Mouse (Mus musculus) kidney, adult 2 months (tissue): ENCODE results near the gene Nccrp1. TPM values are rescaled to one million over a fixed set of nuclear protein-coding genes. Genes with fewer than 3 reads are reported as not detected.
A peak's percentile ranks its signal among the peaks of the same experiment; 100 is the strongest.
"Not testable (repeated sequence)": the region's sequence is repeated elsewhere in the genome, so short reads cannot be mapped to it uniquely, and the experiment has no call there.

Source experiments
- DNase-seq: peaks from one replicate; pipeline ENCODE4 v3.0.0; 2021
- H3K27ac ChIP-seq: fragments of 200-500 bp; 2 replicates; pipeline ENCODE4 v1.5.1; 2012; ENCODE audit warnings: low read depth, low read length, control low read depth, inconsistent platforms; ENCODE audit not compliant: insufficient read depth
- H3K27me3 ChIP-seq: fragments of 200-500 bp; replicated peaks from 2 replicates; pipeline ENCODE4 v1.6.1; 2012; ENCODE audit warnings: mild to moderate bottlenecking, moderate library complexity, low read length, inconsistent platforms; ENCODE audit not compliant: control insufficient read depth, insufficient read depth
- H3K36me3 ChIP-seq: fragments of 200-500 bp; 2 replicates; pipeline ENCODE4 v1.6.1; 2012; ENCODE audit warnings: mild to moderate bottlenecking, moderate library complexity, low read length, inconsistent platforms; ENCODE audit not compliant: control insufficient read depth, insufficient read depth
- H3K4me1 ChIP-seq: fragments of 200-500 bp; 2 replicates; pipeline ENCODE4 v1.6.1; 2011; ENCODE audit warnings: low read length; ENCODE audit not compliant: control insufficient read depth, insufficient read depth
- H3K4me3 ChIP-seq: fragments of 200-500 bp; 2 replicates; pipeline ENCODE4 v1.5.1; 2011; ENCODE audit warnings: mild to moderate bottlenecking, low read depth, low read length, control low read depth; ENCODE audit not compliant: insufficient read depth
- CTCF ChIP-seq: fragments of 200-500 bp; conservative IDR thresholded peaks from 2 replicates; pipeline ENCODE4 v1.5.1; 2011; ENCODE audit warnings: low read depth, mild to moderate bottlenecking, control low read depth, low read length, moderate library complexity, mixed read lengths; ENCODE audit not compliant: insufficient read depth, insufficient read length
- POLR2A ChIP-seq: fragments of 200-500 bp; IDR thresholded peaks from one replicate; pipeline ENCODE4 v1.6.1; 2011; ENCODE audit warnings: low read depth, low read length, control low read depth
- WGBS: fragments of 180-500 bp; shearing (Covaris S2); methylation state at CpG from one replicate; pipeline ENCODE4 v1.1.7; 2018; 5-methylcytosine and 5-hydroxymethylcytosine counted together
- polyA plus RNA-seq: library from polyadenylated mRNA; depleted of rRNA; stranded (reverse); fragments of >200 nt; gene quantifications from 2 replicates; pipeline ENCODE4 v1.2.3, GENCODE M21; 2012

The Nccrp1 gene
- polyA plus RNA-seq, 1 experiment: 85.4 TPM

DNA sequence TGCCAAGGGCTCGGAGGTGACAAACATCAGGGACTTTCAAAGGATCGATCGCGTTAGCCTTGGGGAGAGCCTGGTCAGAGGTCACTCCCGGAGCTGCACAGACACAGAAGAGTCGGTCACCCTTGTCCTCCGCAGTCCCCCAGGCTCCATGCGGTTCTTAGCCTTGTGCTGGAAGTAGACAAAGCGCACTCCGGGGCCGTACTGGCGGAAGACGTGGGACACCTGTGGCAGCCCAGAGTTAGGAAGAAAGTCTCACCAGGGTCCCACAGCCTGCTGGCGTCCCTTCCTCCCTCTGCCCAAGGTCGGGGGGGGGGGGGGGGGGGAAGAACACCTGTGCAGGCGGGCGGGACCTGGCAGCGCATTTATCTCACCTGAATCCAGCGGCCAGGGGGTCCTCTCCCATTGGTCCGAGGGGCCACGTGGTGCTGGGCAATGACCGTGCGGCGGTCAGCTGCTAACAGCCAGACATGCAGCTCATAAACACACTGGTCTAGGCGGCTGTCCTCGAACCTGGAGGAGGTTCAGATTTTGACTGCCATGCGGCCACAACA is 2.9 kb downstream of the Nccrp1 start:
- DNase-seq: peak; percentile 65
- TF ChIP-seq POLR2A (no peak), CTCF (no peak)
- 9% methylated on average over 25 of the region's 27 CpGs for WGBS
- H3K27ac ChIP-seq: peak overlapping the region; percentile 39; the same call in 1 of the 2 replicates
- peak overlapping the region; percentile 14; the same call in 1 of the 2 replicates for H3K4me3 ChIP-seq
- no peaks in the 10 kb centered on the region for H3K36me3 ChIP-seq
- no peaks in the 10 kb centered on the region for H3K4me1 ChIP-seq
- H3K27me3 ChIP-seq: no peaks in the 10 kb centered on the region

DNA sequence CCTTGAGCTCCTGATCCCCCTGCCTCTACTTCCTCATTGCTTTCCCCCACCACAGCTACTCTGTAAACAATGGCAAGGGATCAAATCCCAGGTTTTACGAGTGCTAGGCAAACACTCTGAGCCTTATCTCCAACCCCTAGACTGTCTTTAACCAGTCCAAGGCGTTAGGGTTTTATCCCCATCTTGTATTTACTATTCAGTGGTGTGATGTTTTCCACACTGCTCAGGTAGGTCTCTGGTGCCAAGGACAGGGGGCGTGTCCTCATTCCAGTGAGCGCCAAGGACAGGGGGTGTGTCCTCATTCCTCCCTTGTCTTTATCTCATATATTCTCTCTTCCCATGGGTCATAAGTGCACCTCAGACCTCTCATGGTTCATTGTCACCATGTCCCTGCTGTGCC is 6.5 kb downstream of the Nccrp1 start, which contains the start of gene Sycn:
Sycn (plus strand) TSS at position 360 of the 400 bp plus-strand sequence.
- whole genome bisulfite sequencing: 68% methylated on average over 4 of the region's 4 CpGs
- H3K27me3 ChIP-seq: no peaks in the 10 kb centered on the region
- DNase-seq: no peak
- H3K4me1 ChIP-seq: no peaks in the 10 kb centered on the region; the same call in 1 of the 2 replicates
- H3K27ac ChIP-seq: no peak within 1 kb of the TSS
- no peaks in the 10 kb centered on the region for H3K36me3 ChIP-seq
- no peak within 1 kb of the TSS for H3K4me3 ChIP-seq
- no peak for TF ChIP-seq POLR2A

DNA sequence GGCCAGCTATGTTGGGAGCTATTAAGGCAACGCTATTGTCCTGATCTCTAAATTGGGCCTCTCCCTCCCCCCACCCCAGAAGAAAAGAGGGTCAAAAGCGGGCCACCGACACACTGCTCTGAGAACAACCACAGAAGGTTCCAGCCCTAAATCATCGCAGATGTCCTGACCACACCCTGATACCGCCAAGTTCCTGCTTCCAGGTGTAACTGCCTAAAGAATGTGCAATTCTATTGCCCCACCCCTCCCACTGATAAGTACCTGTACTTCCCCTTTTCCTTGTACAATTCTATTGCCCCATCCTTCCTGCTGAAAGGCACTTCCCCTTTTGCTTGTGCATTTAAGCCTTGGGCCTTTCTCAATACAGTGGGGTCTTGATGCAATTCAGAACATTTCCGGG is 8.2 kb downstream of the Nccrp1 start:
- DNase-seq, H3K27me3 ChIP-seq, H3K4me1 ChIP-seq, H3K4me3 ChIP-seq, H3K36me3 ChIP-seq, H3K27ac ChIP-seq: not testable (repeated sequence)
- WGBS: 91% methylated on average over 6 of the region's 6 CpGs

GRCm38 (mm10) chr7:28532005-28532404 is 15.0 kb downstream of the Nccrp1 start:
- DNase-seq: no peak
- TF ChIP-seq CTCF (no peak), POLR2A (no peak)
- WGBS: 71% methylated on average over 8 of the region's 8 CpGs
- peak overlapping the region; percentile 26; the same call in 1 of the 2 replicates for H3K27ac ChIP-seq
- no peak overlapping the region for H3K4me3 ChIP-seq
- H3K27me3 ChIP-seq: no peaks in the 10 kb centered on the region
- no peaks in the 10 kb centered on the region; the same call in 1 of the 2 replicates for H3K4me1 ChIP-seq
- H3K36me3 ChIP-seq: no peaks in the 10 kb centered on the region

- no peaks in the 10 kb centered on the region for H3K4me1 ChIP-seq
- no peaks in the 10 kb centered on the region for H3K36me3 ChIP-seq
- peak; percentile 86 for DNase-seq
- TF ChIP-seq POLR2A: no peak
- peak; percentile 77 for TF ChIP-seq CTCF
- peak overlapping the region; percentile 19; the same call in 1 of the 2 replicates for H3K27ac ChIP-seq
- H3K27me3 ChIP-seq: no peaks in the 10 kb centered on the region
- no peak overlapping the region for H3K4me3 ChIP-seq
- 5% methylated on average over 19 of the region's 19 CpGs for WGBS
These were observed 18.9 kb downstream of the Nccrp1 start for GRCm38 (mm10) chr7:28527922-28528719.

GRCm38 (mm10) chr7:28522536-28522935 is 24.5 kb downstream of the Nccrp1 start, which contains the start of gene Ifnl3:
Gene Ifnl3, plus strand, starts transcription at chr7:28522836.
- not testable (repeated sequence) for H3K36me3 ChIP-seq, H3K27ac ChIP-seq, H3K27me3 ChIP-seq, H3K4me3 ChIP-seq, H3K4me1 ChIP-seq, DNase-seq
- 82% methylated on average over 5 of the region's 6 CpGs for WGBS

DNA sequence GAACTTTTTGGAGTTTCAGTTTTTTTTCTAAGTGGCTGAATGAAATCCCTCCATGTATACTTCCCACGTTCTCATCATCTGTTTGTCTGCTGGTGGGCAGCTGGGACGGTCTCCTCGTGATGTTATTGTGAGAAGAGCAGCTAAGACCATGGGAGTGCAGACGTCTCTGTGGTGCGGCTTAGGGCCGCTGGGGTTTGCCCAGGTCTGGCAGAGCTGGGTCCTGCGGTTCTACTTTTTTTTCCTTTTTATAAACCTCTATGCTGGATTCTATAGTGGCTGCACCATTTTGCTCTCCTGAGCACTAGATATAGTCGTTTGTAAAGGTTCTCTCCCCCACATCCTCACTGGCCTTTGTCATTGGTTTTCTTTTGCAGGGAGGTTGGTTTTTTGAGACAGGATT is 35.6 kb downstream of the Nccrp1 start:
- TF ChIP-seq CTCF: no peak
- 64% methylated on average over 8 of the region's 8 CpGs for WGBS

DNA sequence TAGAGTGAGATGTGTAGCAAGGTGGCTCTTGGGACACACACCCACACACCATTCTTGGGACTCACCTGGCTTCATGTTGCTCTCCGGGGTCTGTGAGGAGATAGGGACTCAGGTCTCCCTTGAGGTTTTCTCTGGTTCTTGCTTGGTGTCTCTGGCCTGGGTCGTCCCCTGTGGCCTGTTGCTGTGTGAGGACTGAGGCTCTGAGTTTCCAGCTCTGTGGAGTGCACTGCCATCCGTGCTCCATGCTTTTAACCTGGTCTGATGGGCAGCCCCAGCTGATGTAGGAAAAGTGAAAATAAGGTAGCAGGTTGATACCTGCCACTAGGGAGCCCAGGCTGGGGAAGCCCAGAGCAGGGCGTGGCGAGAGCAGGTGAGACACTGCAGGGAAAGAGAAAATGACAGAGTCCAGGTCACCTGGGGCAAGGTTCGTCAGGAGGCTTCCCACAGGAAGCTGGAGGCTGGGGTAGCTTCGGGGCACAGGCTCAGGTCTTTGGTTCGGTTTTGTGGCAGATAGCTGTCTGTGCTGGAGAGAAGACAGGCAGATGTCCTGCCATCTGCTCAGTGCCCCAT is 36.6 kb downstream of the Nccrp1 start, which contains the start of gene Ifnl2:
Ifnl2 (minus strand) TSS at position 51 of the 570 bp plus-strand sequence.
- H3K4me1 ChIP-seq, H3K27ac ChIP-seq, H3K27me3 ChIP-seq, DNase-seq, H3K4me3 ChIP-seq, H3K36me3 ChIP-seq: not testable (repeated sequence)
- WGBS: 59% methylated on average over 8 of the region's 8 CpGs

More for the DNA sequence above, 35.6 kb downstream of the Nccrp1 start:
- Histone ChIP-seq H3K36me3 (no peaks in the 10 kb centered on the region), H3K27me3 (no peaks in the 10 kb centered on the region), H3K27ac (no peak overlapping the region), H3K4me1 (no peaks in the 10 kb centered on the region), H3K4me3 (no peak overlapping the region)
- no peak for DNase-seq

DNA sequence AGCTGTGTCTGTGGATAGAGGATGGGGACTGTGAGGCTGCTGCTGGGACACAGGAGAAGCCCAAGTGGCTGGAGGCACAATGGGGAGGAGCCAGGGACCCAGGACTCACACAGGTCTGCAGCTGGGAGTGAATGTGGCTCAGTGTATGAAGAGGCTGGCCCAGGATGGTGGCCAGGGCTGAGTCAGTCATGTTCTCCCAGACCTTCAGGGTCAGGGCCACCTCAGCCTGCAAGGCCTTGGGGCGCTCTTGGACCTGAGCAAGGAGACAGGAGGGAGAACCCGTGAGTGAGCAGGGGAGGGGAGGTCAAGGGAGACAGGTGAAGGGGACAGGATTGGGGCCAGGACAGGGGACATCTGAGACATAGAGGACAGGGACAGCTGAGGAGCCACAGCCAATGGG is 37.9 kb downstream of the Nccrp1 start:
- not testable (repeated sequence) for DNase-seq, H3K4me1 ChIP-seq, H3K27me3 ChIP-seq, H3K27ac ChIP-seq, H3K36me3 ChIP-seq, H3K4me3 ChIP-seq
- WGBS: 71% methylated on average over 2 of the region's 2 CpGs
